Mouse (Mus musculus) stomach, embryonic 15.5 days (tissue): ENCODE results near the gene Caml. TPM values are rescaled to one million over a fixed set of nuclear protein-coding genes. Genes with fewer than 3 reads are reported as not detected.
"Not testable (repeated sequence)": the region's sequence is repeated elsewhere in the genome, so short reads cannot be mapped to it uniquely, and the experiment has no call there.

Experiments used
- ATAC-seq: fragments of 200-750 bp; cut with Nextera tagmentation; 2 replicates; pipeline ENCODE4 v1.8.0; 2017; ENCODE audit warnings: low read depth, moderate number of reproducible peaks, moderate TSS enrichment; ENCODE audit not compliant: insufficient read depth, low FRiP score
- H3K27ac ChIP-seq: fragments of 300-500 bp; sonication (generic); 2 replicates; pipeline ENCODE4 v1.5.1; 2015; ENCODE audit warnings: mild to moderate bottlenecking, inconsistent platforms
- H3K27me3 ChIP-seq: fragments of 300-500 bp; sonication (generic); replicated peaks from 2 replicates; pipeline ENCODE4 v1.6.1; 2015; ENCODE audit warnings: inconsistent platforms
- H3K36me3 ChIP-seq: fragments of 300-500 bp; sonication (generic); 2 replicates; pipeline ENCODE4 v1.6.1; 2015; ENCODE audit warnings: inconsistent platforms
- H3K4me1 ChIP-seq: fragments of 300-500 bp; sonication (generic); 2 replicates; pipeline ENCODE4 v1.6.1; 2015; ENCODE audit warnings: inconsistent platforms
- H3K4me2 ChIP-seq: fragments of 300-500 bp; sonication (generic); 2 replicates; pipeline ENCODE4 v1.6.1; 2015; ENCODE audit warnings: mild to moderate bottlenecking, inconsistent platforms
- H3K4me3 ChIP-seq: fragments of 300-500 bp; sonication (generic); replicated peaks from 2 replicates; pipeline ENCODE4 v1.5.1; 2015; ENCODE audit warnings: inconsistent platforms
- H3K9ac ChIP-seq: fragments of 300-500 bp; sonication (generic); 2 replicates; pipeline ENCODE4 v1.6.1; 2015; ENCODE audit warnings: inconsistent platforms
- H3K9me3 ChIP-seq: fragments of 300-500 bp; sonication (generic); 2 replicates; pipeline ENCODE4 v1.6.1; 2016; ENCODE audit warnings: inconsistent platforms
- WGBS: fragments of 180-500 bp; shearing (Covaris S2); methylation state at CpG from one replicate; pipeline ENCODE4 v1.1.7; 2015; 5-methylcytosine and 5-hydroxymethylcytosine counted together
- polyA plus RNA-seq: library from polyadenylated mRNA; unstranded; fragments of >200 nt; fragmentation: Nextera tagmentation; extraction: Ambion mirVana; gene quantifications from 2 replicates; pipeline ENCODE4 v1.2.1, GENCODE M21; 2015

Caml gene
- polyA plus RNA-seq, 1 experiment from 2014 or later = 49.2 TPM

DNA sequence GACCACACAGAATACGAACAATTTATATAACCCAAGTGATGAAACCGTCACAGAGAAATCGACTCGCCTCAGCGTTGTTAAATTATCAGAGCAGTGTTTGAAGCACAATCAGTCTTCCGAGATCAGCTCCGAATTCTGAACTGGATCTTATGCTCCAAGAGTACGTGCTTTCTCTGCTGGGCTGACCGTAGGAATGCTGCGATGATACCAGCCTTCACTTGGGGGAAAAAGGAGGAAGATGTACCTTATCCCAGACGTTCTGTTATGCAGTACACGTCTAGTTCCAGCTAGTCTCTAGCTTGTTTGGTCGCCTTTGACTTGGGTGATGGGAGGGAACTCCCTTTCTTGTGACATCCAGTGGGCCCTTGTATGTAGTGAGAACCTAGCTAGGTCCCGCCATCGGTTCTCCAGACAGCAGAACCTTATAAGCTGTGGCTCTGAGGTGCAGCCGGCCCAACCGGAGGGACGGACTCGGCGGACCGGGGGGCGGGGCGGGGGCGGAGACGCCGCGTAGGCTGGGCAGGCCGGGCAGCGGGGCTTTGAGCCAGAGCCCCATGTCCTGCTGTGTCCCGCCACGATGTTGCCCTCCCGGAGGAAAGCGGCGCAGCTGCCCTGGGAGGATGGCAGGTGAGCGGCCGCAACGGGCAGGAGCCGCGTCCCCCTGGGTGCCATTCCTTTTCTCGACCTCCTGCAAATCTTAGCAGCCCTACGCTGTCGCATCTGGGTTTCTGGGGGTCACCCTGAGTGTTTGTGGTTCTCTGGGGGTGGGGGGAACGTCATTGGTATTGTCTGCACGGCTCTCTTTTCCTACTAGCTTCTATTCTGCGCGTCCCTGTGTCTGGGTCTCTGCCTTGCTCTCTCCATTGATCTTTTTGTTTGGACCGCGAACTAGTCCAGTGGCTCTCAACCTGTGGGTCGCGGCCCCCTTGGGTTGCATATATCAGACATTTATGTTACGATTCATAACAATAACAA is 23.0 kb upstream of the Caml start, which contains the start of gene B4galt7:
B4galt7 (plus strand) TSS at position 331 of the 975 bp plus-strand sequence.
- no peaks in the 10 kb centered on the region for H3K27me3 ChIP-seq
- 8% methylated on average over 51 of the region's 51 CpGs for WGBS
- no peaks in the 10 kb centered on the region for H3K9me3 ChIP-seq
- H3K9ac ChIP-seq = peak within 1 kb of the TSS; percentile 77
- peaks cover 8% of the 10 kb centered on the region for H3K4me1 ChIP-seq
- peak within 1 kb of the TSS; percentile 95 for H3K4me3 ChIP-seq
- H3K36me3 ChIP-seq = peaks cover 30% of the 10 kb centered on the region
- H3K27ac ChIP-seq = peak within 1 kb of the TSS; percentile 35; the same call in 1 of the 2 replicates
- peak within 1 kb of the TSS; percentile 71 for H3K4me2 ChIP-seq
- ATAC-seq = peak; percentile 87

DNA sequence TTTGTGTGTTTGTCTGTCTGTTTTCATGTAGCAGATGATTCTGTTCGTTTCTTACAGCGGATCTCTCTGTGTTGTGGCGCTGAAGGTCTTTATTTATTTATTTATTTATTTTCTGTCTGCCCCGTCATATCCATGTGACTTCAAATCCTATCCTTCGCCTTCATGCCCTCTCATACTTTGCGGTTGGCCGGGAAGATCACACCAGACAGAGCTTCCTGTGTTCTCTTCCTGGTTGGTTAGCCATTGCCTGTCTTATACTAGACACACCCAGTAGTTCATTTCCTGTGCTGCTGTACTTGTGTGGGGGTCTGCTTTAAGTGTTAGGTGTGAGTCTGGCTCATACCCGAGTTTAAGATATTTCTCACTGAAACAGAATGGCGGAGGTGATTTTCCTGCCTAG is 22.1 kb upstream of the Caml start:
- Histone ChIP-seq H3K4me2 (peak overlapping the region; percentile 71), H3K27me3 (no peaks in the 10 kb centered on the region), H3K27ac (no peak overlapping the region), H3K4me1 (peaks cover 8% of the 10 kb centered on the region), H3K4me3 (peak overlapping the region; percentile 95), H3K36me3 (peaks cover 23% of the 10 kb centered on the region), H3K9ac (peak overlapping the region; percentile 77; the same call in 1 of the 2 replicates), H3K9me3 (no peaks in the 10 kb centered on the region)
- 16% methylated on average over 9 of the region's 9 CpGs for WGBS
- ATAC-seq = no peak

DNA sequence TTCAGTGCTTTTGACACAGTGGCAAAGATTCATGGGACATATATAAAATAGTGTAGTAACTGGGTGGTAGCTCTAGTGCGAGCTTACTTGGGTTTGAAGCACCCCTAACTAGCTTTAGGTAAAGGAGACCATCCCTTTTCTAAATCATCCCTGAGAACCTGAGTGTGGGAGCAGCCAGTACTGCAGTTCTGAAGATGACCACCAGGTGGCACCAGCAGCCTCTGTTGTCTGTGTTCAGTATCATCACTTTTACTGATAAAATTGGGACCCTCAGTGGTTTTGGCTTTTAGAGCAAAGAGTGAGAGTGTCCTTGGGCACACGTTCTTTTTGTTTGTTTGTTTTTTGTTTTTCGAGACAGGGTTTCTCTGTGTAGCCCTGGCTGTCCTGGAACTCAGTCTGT is 21.2 kb upstream of the Caml start:
- no peaks in the 10 kb centered on the region for H3K27me3 ChIP-seq
- 6% methylated on average over 3 of the region's 3 CpGs for WGBS
- peaks cover 8% of the 10 kb centered on the region for H3K4me1 ChIP-seq
- H3K4me2 ChIP-seq = no peak overlapping the region
- H3K9me3 ChIP-seq = no peaks in the 10 kb centered on the region
- H3K4me3 ChIP-seq = no peak overlapping the region
- no peak for ATAC-seq
- no peak overlapping the region for H3K27ac ChIP-seq
- H3K9ac ChIP-seq = no peak overlapping the region
- H3K36me3 ChIP-seq = peaks cover 14% of the 10 kb centered on the region

DNA sequence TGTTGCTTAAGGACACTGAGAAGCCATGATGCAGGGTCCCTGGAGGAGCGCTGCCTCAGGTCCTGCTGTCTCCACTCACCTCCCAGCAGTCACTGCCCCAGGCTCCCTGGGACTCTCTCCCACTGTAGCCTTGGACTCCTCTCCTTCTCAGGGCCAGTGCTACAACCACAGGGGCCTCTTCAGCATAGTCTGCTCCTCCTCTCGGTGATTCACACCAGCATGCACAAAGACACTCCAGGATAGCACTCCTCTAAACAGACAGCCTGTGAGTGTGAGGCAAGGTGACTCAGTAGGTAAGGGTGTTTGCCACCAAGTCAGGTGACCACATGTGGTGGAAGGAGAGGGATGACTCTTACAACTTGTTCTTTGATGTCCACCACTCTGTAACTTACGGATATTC is 18.2 kb upstream of the Caml start:
- no peak for ATAC-seq
- H3K27me3 ChIP-seq = no peaks in the 10 kb centered on the region
- H3K9ac ChIP-seq = no peak overlapping the region
- H3K27ac ChIP-seq = no peak overlapping the region
- WGBS = 89% methylated on average over 3 of the region's 3 CpGs
- H3K4me2 ChIP-seq = no peak overlapping the region
- peaks cover 8% of the 10 kb centered on the region for H3K4me1 ChIP-seq
- H3K9me3 ChIP-seq = no peaks in the 10 kb centered on the region
- H3K4me3 ChIP-seq = no peak overlapping the region
- H3K36me3 ChIP-seq = peaks cover 20% of the 10 kb centered on the region

DNA sequence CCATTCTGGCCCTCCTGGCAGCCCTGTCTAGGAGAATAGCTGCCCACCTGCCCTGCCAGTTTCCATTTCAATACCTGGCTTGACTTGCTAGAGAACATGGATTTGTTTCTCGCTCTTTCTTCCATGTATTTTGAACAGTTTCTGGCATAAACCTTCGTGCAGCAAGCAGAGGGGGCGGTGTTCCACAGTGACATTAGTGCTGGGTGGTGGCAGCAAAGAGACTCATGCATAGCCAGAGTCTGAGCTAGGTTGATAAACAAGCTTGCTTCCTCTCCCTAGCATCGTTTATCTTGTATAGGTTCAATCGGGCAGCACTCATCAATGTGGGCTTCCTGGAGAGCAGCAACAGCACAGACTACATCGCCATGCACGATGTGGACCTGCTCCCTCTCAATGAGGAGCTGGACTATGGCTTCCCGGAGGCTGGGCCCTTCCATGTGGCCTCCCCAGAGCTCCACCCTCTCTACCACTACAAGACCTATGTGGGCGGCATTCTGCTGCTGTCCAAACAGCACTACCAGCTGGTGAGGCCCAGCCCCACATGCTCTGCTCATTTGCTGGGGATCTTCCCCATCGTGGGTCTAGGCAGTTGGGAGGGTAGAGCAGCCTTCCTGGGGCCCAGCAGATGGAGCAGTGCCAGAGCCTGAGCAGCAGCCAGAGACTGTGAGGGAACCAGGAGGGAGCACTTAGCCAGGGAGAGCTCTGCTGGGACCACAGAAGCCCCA is 15.7 kb upstream of the Caml start:
- peaks cover 25% of the 10 kb centered on the region for H3K36me3 ChIP-seq
- H3K4me3 ChIP-seq = no peak overlapping the region
- no peaks in the 10 kb centered on the region for H3K9me3 ChIP-seq
- no peak overlapping the region for H3K4me2 ChIP-seq
- H3K9ac ChIP-seq = no peak overlapping the region
- H3K27me3 ChIP-seq = no peaks in the 10 kb centered on the region
- no peak overlapping the region for H3K27ac ChIP-seq
- ATAC-seq = no peak
- 76% methylated on average over 10 of the region's 10 CpGs for WGBS
- H3K4me1 ChIP-seq = no peaks in the 10 kb centered on the region

DNA sequence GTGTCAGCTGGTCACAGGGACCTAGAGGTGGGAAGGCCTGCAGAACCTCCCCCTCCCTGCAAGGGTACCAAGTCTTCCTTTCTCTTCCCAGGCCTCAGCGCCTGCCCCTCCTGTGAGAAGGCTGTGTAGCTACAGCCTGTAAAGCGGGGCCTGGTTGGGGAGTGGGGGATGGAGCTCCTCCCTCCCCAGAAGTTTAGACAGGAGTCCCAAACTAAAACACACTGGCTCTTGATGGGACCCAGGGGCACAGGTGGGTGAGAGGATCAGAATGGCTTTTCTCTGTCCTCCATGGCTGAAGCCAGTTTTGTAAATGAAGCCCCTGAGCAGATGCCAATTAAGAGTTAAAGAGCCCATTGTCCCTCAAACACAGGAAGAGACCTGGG is 15.2 kb upstream of the Caml start:
- Histone ChIP-seq H3K4me2 (no peak overlapping the region), H3K4me3 (no peak overlapping the region), H3K27ac (no peak overlapping the region), H3K36me3 (peaks cover 25% of the 10 kb centered on the region), H3K4me1 (no peaks in the 10 kb centered on the region), H3K9me3 (no peaks in the 10 kb centered on the region), H3K27me3 (no peaks in the 10 kb centered on the region), H3K9ac (no peak overlapping the region)
- 88% methylated on average over 2 of the region's 2 CpGs for WGBS
- ATAC-seq = no peak

DNA sequence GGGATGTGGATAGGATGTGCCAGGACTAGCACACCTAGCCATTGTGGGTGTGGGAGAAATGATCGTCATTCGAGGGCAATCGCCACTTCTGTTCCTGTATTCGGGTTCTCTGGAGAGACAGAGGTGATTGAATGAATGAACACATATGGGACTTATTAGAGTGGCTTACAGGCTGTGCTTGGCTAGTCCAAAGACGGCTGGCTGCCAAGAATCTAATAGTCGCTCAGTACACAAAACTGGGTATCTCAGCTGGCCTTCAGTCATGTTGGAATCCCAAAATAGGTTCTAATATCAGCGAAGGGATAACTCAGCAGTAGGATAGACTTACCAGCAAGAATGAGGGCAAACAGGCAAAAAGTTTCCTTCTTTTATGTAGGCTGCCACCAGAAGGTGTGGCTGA is 10.8 kb upstream of the Caml start:
- H3K4me2 ChIP-seq = no peak overlapping the region
- H3K27me3 ChIP-seq = no peaks in the 10 kb centered on the region
- no peak overlapping the region for H3K27ac ChIP-seq
- H3K4me1 ChIP-seq = no peaks in the 10 kb centered on the region
- H3K36me3 ChIP-seq = peaks cover 25% of the 10 kb centered on the region
- H3K4me3 ChIP-seq = no peak overlapping the region
- H3K9ac ChIP-seq = no peak overlapping the region
- no peak for ATAC-seq
- H3K9me3 ChIP-seq = no peaks in the 10 kb centered on the region
- WGBS = 92% methylated on average over 7 of the region's 7 CpGs

DNA sequence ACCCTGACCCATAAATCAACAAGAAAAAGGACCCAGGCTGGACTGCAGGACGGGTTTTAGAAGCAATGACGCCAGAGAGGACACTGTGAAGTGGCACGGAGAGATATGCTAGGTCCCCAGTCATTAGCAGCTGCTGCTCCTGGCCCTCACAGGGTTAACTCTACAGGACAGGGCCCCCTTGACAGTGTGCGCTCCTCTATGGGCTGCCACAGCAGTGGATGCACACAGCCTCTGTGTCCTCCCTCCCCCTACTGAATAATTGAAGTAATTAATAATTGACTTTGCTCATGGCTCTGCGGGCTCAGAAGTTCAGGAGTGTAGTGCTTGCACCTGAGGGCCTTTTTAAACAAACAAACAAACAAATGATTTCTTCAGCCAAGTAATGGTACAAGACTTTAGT is 9.3 kb upstream of the Caml start:
- 48% methylated on average over 5 of the region's 5 CpGs for WGBS
- H3K36me3 ChIP-seq = peaks cover 14% of the 10 kb centered on the region
- no peak overlapping the region for H3K4me2 ChIP-seq
- H3K27me3 ChIP-seq = no peaks in the 10 kb centered on the region
- H3K27ac ChIP-seq = no peak overlapping the region
- no peak overlapping the region for H3K4me3 ChIP-seq
- no peaks in the 10 kb centered on the region for H3K9me3 ChIP-seq
- no peak overlapping the region for H3K9ac ChIP-seq
- ATAC-seq = no peak
- H3K4me1 ChIP-seq = no peaks in the 10 kb centered on the region

DNA sequence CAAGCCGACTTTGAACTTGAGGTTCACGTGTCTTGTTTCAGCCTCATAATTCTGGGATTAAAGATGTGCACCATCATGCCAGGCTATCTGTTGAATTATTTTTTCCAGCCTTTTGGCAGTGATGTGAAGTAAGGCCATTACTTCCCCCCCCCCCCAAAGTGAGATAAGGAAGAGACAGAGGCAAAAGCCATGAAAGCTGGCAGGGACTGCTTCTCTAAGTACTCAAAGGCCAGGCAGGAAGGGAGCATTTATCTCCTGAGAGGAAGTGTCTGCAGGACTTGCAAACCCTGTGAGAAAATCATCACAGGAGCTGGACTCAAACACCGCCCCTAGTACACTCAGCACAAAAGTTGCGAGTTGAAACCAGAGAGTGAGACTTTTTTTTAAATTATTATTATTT is 3.5 kb upstream of the Caml start:
- Histone ChIP-seq H3K4me2 (no peak overlapping the region), H3K36me3 (no peaks in the 10 kb centered on the region), H3K4me1 (peaks cover 12% of the 10 kb centered on the region; the same call in 1 of the 2 replicates), H3K27me3 (no peaks in the 10 kb centered on the region), H3K27ac (no peak overlapping the region), H3K9me3 (no peaks in the 10 kb centered on the region), H3K9ac (no peak overlapping the region), H3K4me3 (no peak overlapping the region)
- WGBS = 85% methylated on average over 4 of the region's 4 CpGs
- no peak for ATAC-seq

DNA sequence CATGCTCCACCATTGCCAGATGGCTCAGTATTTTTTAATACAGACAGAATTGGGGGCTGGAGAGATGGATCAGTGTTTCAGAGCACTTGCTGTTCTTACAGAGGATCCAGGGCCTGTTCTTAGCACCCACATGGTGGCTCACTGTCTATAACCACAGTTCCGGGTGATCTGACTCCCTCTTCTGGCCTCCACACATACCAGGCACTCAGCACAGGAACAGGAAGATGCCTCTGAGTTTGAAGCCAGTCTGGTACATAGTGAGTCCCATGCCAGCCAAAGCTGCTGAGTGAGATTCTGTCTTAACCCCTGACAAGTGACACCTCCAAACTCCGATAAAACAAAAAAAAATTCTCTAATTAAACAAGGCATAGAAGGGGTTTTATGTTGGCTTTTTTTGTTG is 2.5 kb upstream of the Caml start:
- 82% methylated on average over 2 of the region's 2 CpGs for WGBS
- no peak for ATAC-seq
- Histone ChIP-seq H3K27me3 (no peaks in the 10 kb centered on the region), H3K9me3 (no peaks in the 10 kb centered on the region), H3K4me3 (no peak overlapping the region), H3K4me2 (no peak overlapping the region), H3K4me1 (peaks cover 13% of the 10 kb centered on the region; the same call in 1 of the 2 replicates), H3K27ac (no peak overlapping the region), H3K9ac (no peak overlapping the region), H3K36me3 (no peaks in the 10 kb centered on the region; the same call in 1 of the 2 replicates)

DNA sequence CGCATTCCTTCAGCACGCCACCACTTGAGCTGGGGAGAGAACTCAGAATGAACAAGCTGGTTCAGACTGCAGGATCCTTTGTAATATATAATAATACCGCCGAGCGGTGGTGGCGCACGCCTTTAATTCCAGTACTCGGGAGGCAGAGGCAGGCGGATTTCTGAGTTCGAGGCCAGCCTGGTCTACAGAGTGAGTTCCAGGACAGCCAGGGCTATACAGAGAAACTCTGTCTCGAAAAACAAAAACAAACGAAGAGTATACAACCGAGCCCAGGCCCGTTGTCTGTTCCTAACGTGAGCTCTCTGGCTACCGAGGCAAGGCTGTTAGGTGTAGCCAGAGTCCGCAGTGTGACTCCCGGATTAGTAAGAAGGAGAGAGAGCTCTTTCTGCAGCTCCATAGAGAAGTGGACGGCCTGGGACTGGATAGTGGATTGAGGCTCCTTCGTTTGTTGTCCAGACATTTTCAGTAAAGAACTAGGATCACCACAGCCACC is 603 bp upstream of the Caml start:
- Histone ChIP-seq H3K4me2 (peak overlapping the region; percentile 52), H3K27ac (peak overlapping the region; percentile 84), H3K9ac (peak overlapping the region; percentile 70; the same call in 1 of the 2 replicates), H3K4me3 (peak overlapping the region; percentile 64), H3K4me1 (peaks cover 13% of the 10 kb centered on the region; the same call in 1 of the 2 replicates)
- H3K36me3 ChIP-seq, H3K27me3 ChIP-seq, H3K9me3 ChIP-seq, ATAC-seq: not testable (repeated sequence)
- WGBS = 17% methylated on average over 20 of the region's 20 CpGs
